Mouse (Mus musculus) hindbrain, embryonic 15.5 days (tissue): Measurements from ENCODE around the gene Acox1. TPM values are rescaled to one million over a fixed set of nuclear protein-coding genes. Genes with fewer than 3 reads are reported as not detected.

Experiments
- polyA plus RNA-seq: library from polyadenylated mRNA; unstranded; fragments of >200 nt; fragmentation: Nextera tagmentation; extraction: Ambion mirVana; gene quantifications from 2 replicates; pipeline ENCODE4 v1.2.1, GENCODE M21; 2015

Gene Acox1
- polyA plus RNA-seq, 1 experiment from 2014 or later: 61.4 TPM

Other genes starting within 250 kb of the Acox1 start
- gene Itgb4, start 224.3 kb downstream of the Acox1 start, polyA plus RNA-seq: 1.7 and 1.9 TPM in 2 replicates
- 62.5 and 70.9 TPM in 2 replicates for gene Galk1, start 186.3 kb downstream of the Acox1 start, polyA plus RNA-seq
- 1,686 and 1,716 TPM in 2 replicates for gene H3f3b, start 171.1 kb downstream of the Acox1 start, polyA plus RNA-seq
- 32.1 and 37.0 TPM in 2 replicates for gene Unk, start 168.7 kb downstream of the Acox1 start, polyA plus RNA-seq
- 1.0 and 1.6 TPM in 2 replicates for gene Unc13d, start 121.1 kb downstream of the Acox1 start, polyA plus RNA-seq
- 149 and 196 TPM in 2 replicates for gene Wbp2, start 112.0 kb downstream of the Acox1 start, polyA plus RNA-seq
- 10.9 and 11.6 TPM in 2 replicates for gene Trim47, start 71.8 kb downstream of the Acox1 start, polyA plus RNA-seq
- 3.0 and 4.0 TPM in 2 replicates for gene Trim65, start 67.9 kb downstream of the Acox1 start, polyA plus RNA-seq
- gene Mrpl38, start 60.2 kb downstream of the Acox1 start, polyA plus RNA-seq: 86.2 and 89.0 TPM in 2 replicates
- gene Fbf1, start 30.9 kb downstream of the Acox1 start, polyA plus RNA-seq: 55.7 and 59.0 TPM in 2 replicates
- 90.6 and 104 TPM in 2 replicates for gene Ten1, start 190 bp downstream of the Acox1 start, polyA plus RNA-seq
- 1.0 and 1.1 TPM in 2 replicates for gene Evpl, start 39.0 kb upstream of the Acox1 start, polyA plus RNA-seq
- 63.9 and 66.1 TPM in 2 replicates for gene Srp68, start 75.2 kb upstream of the Acox1 start, polyA plus RNA-seq
- 0.51 and 0.68 TPM in 2 replicates for gene Galr2, start 81.9 kb upstream of the Acox1 start, polyA plus RNA-seq
- 106 and 108 TPM in 2 replicates for gene Exoc7, start 108.2 kb upstream of the Acox1 start, polyA plus RNA-seq
- 13.7 and 23.2 TPM in 2 replicates for gene Foxj1, start 136.4 kb upstream of the Acox1 start, polyA plus RNA-seq
- 69.8 and 78.1 TPM in 2 replicates for gene Rnf157, start 214.0 kb upstream of the Acox1 start, polyA plus RNA-seq
- 42.7 and 44.3 TPM in 2 replicates for gene Ubald2, start 235.0 kb upstream of the Acox1 start, polyA plus RNA-seq